Mouse (Mus musculus) neural tube, embryonic 14.5 days (tissue): ENCODE measurements around the gene Prima1. TPM values are rescaled to one million over a fixed set of nuclear protein-coding genes. Genes with fewer than 3 reads are reported as not detected.

Source experiments
- ATAC-seq: fragments of 200-750 bp; cut with Nextera tagmentation; 2 replicates; pipeline ENCODE4 v1.8.0; 2017; ENCODE audit warnings: low read depth, mild to moderate bottlenecking, moderate TSS enrichment, moderate library complexity
- H3K27ac ChIP-seq: fragments of 300-500 bp; sonication (generic); 2 replicates; pipeline ENCODE4 v1.5.1; 2014; ENCODE audit warnings: low read depth, mild to moderate bottlenecking, control low read depth, low read length, moderate library complexity, mixed read lengths
- H3K27me3 ChIP-seq: fragments of 300-500 bp; sonication (generic); 2 replicates; pipeline ENCODE4 v1.6.1; 2014; ENCODE audit warnings: low read length; ENCODE audit not compliant: control insufficient read depth, insufficient read depth
- H3K36me3 ChIP-seq: fragments of 300-500 bp; sonication (generic); 2 replicates; pipeline ENCODE4 v1.6.1; 2014; ENCODE audit warnings: low read length, mixed read lengths; ENCODE audit not compliant: control insufficient read depth, insufficient read depth
- H3K4me1 ChIP-seq: fragments of 300-500 bp; sonication (generic); 2 replicates; pipeline ENCODE4 v1.6.1; 2014; ENCODE audit warnings: low read length; ENCODE audit not compliant: control insufficient read depth, insufficient read depth
- H3K4me2 ChIP-seq: fragments of 300-500 bp; sonication (generic); 2 replicates; pipeline ENCODE4 v1.6.1; 2014; ENCODE audit warnings: mild to moderate bottlenecking, low read depth, low read length, control low read depth
- H3K4me3 ChIP-seq: fragments of 300-500 bp; sonication (generic); 2 replicates; pipeline ENCODE4 v1.5.1; 2014; ENCODE audit warnings: low read depth, low read length, control low read depth, mixed read lengths
- H3K9ac ChIP-seq: fragments of 300-500 bp; sonication (generic); replicated peaks from 2 replicates; pipeline ENCODE4 v1.6.1; 2014; ENCODE audit warnings: low read depth, mild to moderate bottlenecking, control low read depth, low read length, mixed read lengths
- H3K9me3 ChIP-seq: fragments of 300-500 bp; sonication (generic); 2 replicates; pipeline ENCODE4 v1.6.1; 2016; ENCODE audit warnings: low read length; ENCODE audit not compliant: control insufficient read depth
- WGBS: fragments of 180-500 bp; shearing (Covaris S2); extraction: QIAGEN DNeasy Blood & Tissue Kit; methylation state at CpG from one replicate; pipeline ENCODE4 v1.1.7; 2014; 5-methylcytosine and 5-hydroxymethylcytosine counted together
- polyA plus RNA-seq: library from polyadenylated mRNA; unstranded; fragments of >200 nt; fragmentation: Nextera tagmentation; extraction: Ambion mirVana; gene quantifications from 2 replicates; pipeline ENCODE4 v1.2.1, GENCODE M21; 2014

The Prima1 gene
- polyA plus RNA-seq, 1 experiment from 2014 or later: 1.6 TPM

- no peaks in the 10 kb centered on the region for H3K9me3 ChIP-seq
These were observed 54.9 kb downstream of the Prima1 start for GRCm38 (mm10) chr12:103187020-103187419.

GRCm38 (mm10) chr12:103183057-103183456, 58.9 kb downstream of the Prima1 start:
- WGBS: 18% methylated on average over 7 of the region's 7 CpGs

More at GRCm38 (mm10) chr12:103187020-103187419, 54.9 kb downstream of the Prima1 start:
- H3K27me3 ChIP-seq: no peaks in the 10 kb centered on the region
- H3K4me2 ChIP-seq: no peak overlapping the region
- no peak for ATAC-seq
- H3K27ac ChIP-seq: no peak overlapping the region
- WGBS: 87% methylated on average over 7 of the region's 7 CpGs
- no peaks in the 10 kb centered on the region for H3K36me3 ChIP-seq
- no peak overlapping the region for H3K9ac ChIP-seq
- no peak overlapping the region for H3K4me3 ChIP-seq
- no peaks in the 10 kb centered on the region for H3K4me1 ChIP-seq

GRCm38 (mm10) chr12:103168892-103169291, 73.1 kb downstream of the Prima1 start:
- H3K4me3 ChIP-seq: no peak overlapping the region
- no peaks in the 10 kb centered on the region for H3K4me1 ChIP-seq
- no peak overlapping the region for H3K4me2 ChIP-seq
- H3K27me3 ChIP-seq: no peaks in the 10 kb centered on the region
- no peaks in the 10 kb centered on the region for H3K9me3 ChIP-seq
- WGBS: 81% methylated on average over 12 of the region's 12 CpGs
- no peak overlapping the region for H3K27ac ChIP-seq
- no peak overlapping the region for H3K9ac ChIP-seq
- peaks cover 19% of the 10 kb centered on the region for H3K36me3 ChIP-seq
- no peak for ATAC-seq

More at GRCm38 (mm10) chr12:103183057-103183456, 58.9 kb downstream of the Prima1 start:
- Histone ChIP-seq H3K36me3 (no peaks in the 10 kb centered on the region), H3K9me3 (no peaks in the 10 kb centered on the region), H3K27ac (no peak overlapping the region), H3K27me3 (no peaks in the 10 kb centered on the region), H3K4me3 (no peak overlapping the region), H3K4me2 (no peak overlapping the region), H3K9ac (no peak overlapping the region), H3K4me1 (no peaks in the 10 kb centered on the region)
- ATAC-seq: no peak

GRCm38 (mm10) chr12:103164101-103165030, 77.6 kb downstream of the Prima1 start:
- H3K4me3 ChIP-seq: no peak overlapping the region
- H3K27ac ChIP-seq: no peak overlapping the region
- H3K9ac ChIP-seq: no peak overlapping the region
- no peak for ATAC-seq
- H3K9me3 ChIP-seq: no peaks in the 10 kb centered on the region
- H3K4me2 ChIP-seq: no peak overlapping the region
- no peaks in the 10 kb centered on the region for H3K4me1 ChIP-seq
- WGBS: 25% methylated on average over 14 of the region's 14 CpGs
- H3K36me3 ChIP-seq: peaks cover 17% of the 10 kb centered on the region
- H3K27me3 ChIP-seq: no peaks in the 10 kb centered on the region

- Histone ChIP-seq H3K27me3 (no peaks in the 10 kb centered on the region), H3K9me3 (no peaks in the 10 kb centered on the region), H3K4me1 (no peaks in the 10 kb centered on the region), H3K9ac (no peak overlapping the region), H3K36me3 (peaks cover 14% of the 10 kb centered on the region), H3K27ac (no peak overlapping the region), H3K4me3 (no peak overlapping the region), H3K4me2 (no peak overlapping the region)
- 83% methylated on average over 10 of the region's 10 CpGs for WGBS
- ATAC-seq: no peak
These were observed 78.4 kb downstream of the Prima1 start for GRCm38 (mm10) chr12:103163596-103163995.

GRCm38 (mm10) chr12:103160721-103161120, 81.2 kb downstream of the Prima1 start:
- H3K27ac ChIP-seq: no peak overlapping the region
- no peaks in the 10 kb centered on the region for H3K4me1 ChIP-seq
- H3K36me3 ChIP-seq: 0 out of 2 replicates have a peak, but pooled peaks cover 5% of the 10 kb centered on the region
- 81% methylated on average over 4 of the region's 4 CpGs for WGBS
- no peak for ATAC-seq
- no peaks in the 10 kb centered on the region for H3K9me3 ChIP-seq
- H3K27me3 ChIP-seq: no peaks in the 10 kb centered on the region
- H3K9ac ChIP-seq: no peak overlapping the region
- no peak overlapping the region for H3K4me2 ChIP-seq
- no peak overlapping the region for H3K4me3 ChIP-seq

- ATAC-seq: no peak
- Histone ChIP-seq H3K4me3 (no peak overlapping the region), H3K27me3 (no peaks in the 10 kb centered on the region), H3K9me3 (no peaks in the 10 kb centered on the region), H3K4me2 (no peak overlapping the region), H3K27ac (no peak overlapping the region), H3K36me3 (0 out of 2 replicates have a peak, but pooled peaks cover 5% of the 10 kb centered on the region), H3K4me1 (no peaks in the 10 kb centered on the region), H3K9ac (no peak overlapping the region)
- WGBS: 78% methylated on average over 8 of the region's 8 CpGs
These were observed 82.9 kb downstream of the Prima1 start for GRCm38 (mm10) chr12:103159016-103159415.

- Histone ChIP-seq H3K9ac (no peak overlapping the region), H3K27ac (no peak overlapping the region), H3K9me3 (no peaks in the 10 kb centered on the region), H3K27me3 (no peaks in the 10 kb centered on the region), H3K4me3 (no peak overlapping the region), H3K36me3 (0 out of 2 replicates have a peak, but pooled peaks cover 5% of the 10 kb centered on the region), H3K4me2 (no peak overlapping the region), H3K4me1 (no peaks in the 10 kb centered on the region)
- peak; percentile 74; the same call in 1 of the 2 replicates for ATAC-seq
- WGBS: 51% methylated on average over 18 of the region's 18 CpGs
These were observed 84.6 kb downstream of the Prima1 start for GRCm38 (mm10) chr12:103157129-103157910.
